Mouse (Mus musculus) kidney, postnatal 10 days (tissue): ENCODE data around the gene Ddx6.
"Not testable (repeated sequence)": the region's sequence is repeated elsewhere in the genome, so short reads cannot be mapped to it uniquely, and the experiment has no call there.

ENCODE experiments used
- DNase-seq: peaks from one replicate; pipeline ENCODE4 v3.0.0; 2021; ENCODE audit warnings: mixed read lengths

Gene Ddx6

GRCm38 (mm10) chr9:44604779-44605615 is at the start of gene Ddx6:
TSS of gene Ddx6 (plus strand) at chr9:44604892.
- DNase-seq = peak; percentile 86

GRCm38 (mm10) chr9:44561597-44561996 is 43.1 kb upstream of the Ddx6 start, which contains the start of gene Cxcr5:
TSS of gene Cxcr5 (minus strand) at chr9:44561877.
- DNase-seq = no peak

GRCm38 (mm10) chr9:44562936-44563335 is 41.8 kb upstream of the Ddx6 start:
- no peak for DNase-seq

GRCm38 (mm10) chr9:44565367-44565766 is 39.3 kb upstream of the Ddx6 start:
- no peak for DNase-seq

GRCm38 (mm10) chr9:44567338-44568082 is 37.2 kb upstream of the Ddx6 start:
- no peak for DNase-seq

- DNase-seq = no peak
Observed at GRCm38 (mm10) chr9:44568083-44568455, 36.6 kb upstream of the Ddx6 start.

- DNase-seq = no peak
Observed at GRCm38 (mm10) chr9:44570939-44571382, 33.7 kb upstream of the Ddx6 start.

- DNase-seq = no peak
Observed at GRCm38 (mm10) chr9:44573306-44573705, 31.4 kb upstream of the Ddx6 start.

GRCm38 (mm10) chr9:44575095-44575494 is 29.6 kb upstream of the Ddx6 start:
- no peak for DNase-seq

GRCm38 (mm10) chr9:44576046-44576445 is 28.6 kb upstream of the Ddx6 start:
- not testable (repeated sequence) for DNase-seq

GRCm38 (mm10) chr9:44579392-44579791 is 25.3 kb upstream of the Ddx6 start:
- DNase-seq = peak; percentile 64

- no peak for DNase-seq
Observed at GRCm38 (mm10) chr9:44580085-44580484, 24.6 kb upstream of the Ddx6 start.

GRCm38 (mm10) chr9:44581423-44581822 is 23.3 kb upstream of the Ddx6 start:
- DNase-seq = no peak

GRCm38 (mm10) chr9:44582390-44582789 is 22.3 kb upstream of the Ddx6 start:
- no peak for DNase-seq

GRCm38 (mm10) chr9:44586640-44587261 is 17.9 kb upstream of the Ddx6 start:
- DNase-seq = no peak

- no peak for DNase-seq
Observed at GRCm38 (mm10) chr9:44587262-44588160, 17.2 kb upstream of the Ddx6 start.

GRCm38 (mm10) chr9:44588605-44589004 is 16.1 kb upstream of the Ddx6 start:
- DNase-seq = no peak

GRCm38 (mm10) chr9:44589095-44589494 is 15.6 kb upstream of the Ddx6 start:
- no peak for DNase-seq

- DNase-seq = no peak
Observed at GRCm38 (mm10) chr9:44590969-44591368, 13.7 kb upstream of the Ddx6 start.

GRCm38 (mm10) chr9:44591595-44592188 is 13.0 kb upstream of the Ddx6 start:
- no peak for DNase-seq

GRCm38 (mm10) chr9:44593221-44593620 is 11.5 kb upstream of the Ddx6 start:
- DNase-seq = no peak

- DNase-seq = no peak
Observed at GRCm38 (mm10) chr9:44593886-44594285, 10.8 kb upstream of the Ddx6 start.
